Mouse (Mus musculus) kidney, adult 2 months (tissue): Measurements from ENCODE around the gene Ttc3.

Experiments used
- CTCF ChIP-seq: fragments of 200-500 bp; conservative IDR thresholded peaks from 2 replicates; pipeline ENCODE4 v1.5.1; 2011; ENCODE audit warnings: low read depth, mild to moderate bottlenecking, control low read depth, low read length, moderate library complexity, mixed read lengths; ENCODE audit not compliant: insufficient read depth, insufficient read length
- POLR2A ChIP-seq: fragments of 200-500 bp; IDR thresholded peaks from one replicate; pipeline ENCODE4 v1.6.1; 2011; ENCODE audit warnings: low read depth, low read length, control low read depth

- TF ChIP-seq CTCF (no peak), POLR2A (no peak)
These were observed 81.4 kb downstream of the Ttc3 start for GRCm38 (mm10) chr16:94451545-94452488.
